Mouse (Mus musculus) CD4-positive, CD25-positive, alpha-beta regulatory T cell, adult 9 weeks (primary cell): ENCODE data around the gene Uggt1. TPM values are rescaled to one million over a fixed set of nuclear protein-coding genes. Genes with fewer than 3 reads are reported as not detected.

Experiments
- polyA plus RNA-seq: library from polyadenylated mRNA; unstranded; fragments of 100-300 nt; shearing (Covaris generic); gene quantifications from one replicate; pipeline ENCODE4 v1.2.1, GENCODE M21; 2017

Uggt1 gene
- polyA plus RNA-seq, result 37.8 TPM

DNA sequence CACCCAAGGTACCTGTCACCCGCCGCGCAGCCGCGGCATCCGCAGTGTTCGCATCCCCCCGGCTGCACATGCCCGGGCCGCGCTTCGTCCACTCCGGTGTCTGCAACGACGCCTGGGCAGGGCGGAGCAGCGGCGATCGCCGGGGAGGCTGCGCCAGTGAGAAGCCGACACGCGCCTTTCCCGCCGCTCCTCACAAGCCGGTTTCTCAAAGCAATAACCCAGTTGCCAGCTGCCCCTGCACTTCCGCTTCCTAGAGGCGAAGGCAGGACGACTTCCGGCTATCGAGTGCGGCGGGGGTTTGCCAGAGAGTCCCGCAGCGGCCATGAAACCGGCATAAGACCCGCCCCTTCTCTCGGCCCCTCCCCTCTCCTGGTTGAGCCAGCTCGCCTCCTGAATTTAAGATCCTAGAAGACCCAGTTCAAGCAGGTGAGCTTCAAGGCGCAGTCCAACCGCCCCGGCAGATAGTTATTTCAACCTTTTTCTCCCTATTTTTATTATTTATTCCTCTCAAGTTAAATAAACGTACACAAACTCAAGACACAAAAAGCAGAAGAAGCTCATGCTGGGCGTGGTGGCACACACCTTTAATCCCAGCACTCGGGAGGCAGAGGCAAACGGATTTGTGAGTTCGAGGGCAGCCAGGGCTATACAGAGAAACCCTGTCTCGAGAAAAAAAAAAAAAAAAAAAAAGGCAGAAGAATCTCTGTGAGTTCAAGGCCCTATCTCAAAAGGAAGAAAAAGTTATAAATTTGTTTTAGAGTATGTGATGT lies at the start of gene Uggt1:
Gene Uggt1, minus strand, starts transcription at position 663 of the 770 bp plus-strand sequence.

DNA sequence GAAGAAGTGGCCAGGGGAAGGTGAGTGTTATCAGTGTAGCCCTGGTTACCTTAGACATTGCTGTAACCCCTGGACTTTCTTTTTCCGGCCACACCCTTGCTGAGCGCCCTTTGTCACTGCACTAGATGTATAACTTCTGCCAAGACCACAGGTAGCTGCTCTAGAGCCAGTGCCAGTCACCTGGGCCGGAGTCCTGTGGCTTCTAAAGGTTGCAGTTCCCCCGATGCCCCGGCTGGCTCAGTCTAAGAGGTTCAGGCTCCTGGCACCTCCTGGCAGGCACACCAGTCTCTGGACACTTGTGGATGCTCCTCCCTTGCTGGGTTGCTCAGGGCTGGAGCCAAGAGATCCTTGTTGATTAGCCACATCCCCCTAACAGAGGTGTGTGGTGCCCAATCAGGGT lies 29.9 kb upstream of the Uggt1 start, which contains the start of gene Neurl3:
Gene Neurl3, minus strand, starts transcription at position 225 of the 400 bp plus-strand sequence.

Other genes with a start within 250 kb of the Uggt1 start
- 1.3 TPM for gene Hs6st1, start 176.3 kb downstream of the Uggt1 start, polyA plus RNA-seq
- gene Neurl3, start 30.0 kb upstream of the Uggt1 start, polyA plus RNA-seq, result 83.8 TPM
- 161 TPM for gene Arid5a, start 63.0 kb upstream of the Uggt1 start, polyA plus RNA-seq
- gene Kansl3, start 124.5 kb upstream of the Uggt1 start, polyA plus RNA-seq, result 70.3 TPM
- 1.1 TPM for gene Fer1l5, start 127.6 kb upstream of the Uggt1 start, polyA plus RNA-seq
- gene Lman2l, start 200.6 kb upstream of the Uggt1 start, polyA plus RNA-seq, result 25.0 TPM
- 2.5 TPM for gene Cnnm4, start 226.9 kb upstream of the Uggt1 start, polyA plus RNA-seq